17 mouse cellular contexts compared by ENCODE assay signal in genomic region chr9:21133064-21133707, GRCm38 (mm10). TPM values are rescaled to one million over a fixed set of nuclear protein-coding genes. Genes with fewer than 3 reads are reported as not detected.
DNase-seq lines count a peak whose midpoint lies in the region; ATAC-seq and TF ChIP-seq lines count a peak whose summit lies in the region.
"Had no signal": no experiment of that assay in that cellular context is flagged by ENCODE, and none has a peak within 500 bp of the region (broad histone marks: within the 10 kb centered on the region; RNA-seq: fewer than 3 reads in every experiment).

No protein-coding gene starts in this region.

- H3K27ac ChIP-seq in liver, embryonic 14.5 days: no peak overlapping the region
- H3K27ac ChIP-seq in liver, embryonic 12.5 days: no peak overlapping the region
- H3K27ac ChIP-seq: forebrain, embryonic 13.5 days; neural tube, embryonic 15.5 days had no signal

- no peak overlapping the region for H3K4me3 ChIP-seq in liver, embryonic 14.5 days (ENCODE audit: insufficient read depth in 1 of 2, low read depth in 2 of 2, low read length in 2 of 2)
- H3K4me3 ChIP-seq in liver, embryonic 12.5 days: no peak overlapping the region
- H3K4me3 ChIP-seq: forebrain, embryonic 13.5 days; neural tube, embryonic 15.5 days had no signal

- H3K9me3 ChIP-seq in liver, embryonic 14.5 days (ENCODE audit: control insufficient read depth, low read length): no peaks in the 10 kb centered on the region
- no peaks in the 10 kb centered on the region for H3K9me3 ChIP-seq in liver, embryonic 12.5 days (replicated peaks)
- H3K9me3 ChIP-seq: forebrain, embryonic 13.5 days; neural tube, embryonic 15.5 days had no signal

- no peak for DNase-seq in liver, embryonic 14.5 days (ENCODE audit: low read depth in 3 of 3, low spot score in 3 of 3)
- DNase-seq in CD4-positive, CD25-positive, alpha-beta regulatory T cell, adult 2 months (ENCODE audit: low read depth, low spot score): peak; percentile 78
- DNase-seq in induced T-regulatory cell, adult 2 months (ENCODE audit: low read depth): peak; percentile 91
- peak; percentile 63 for DNase-seq in thymus, postnatal 14 days
- DNase-seq in adrenal gland, postnatal 25 days: no peak
- no peak for DNase-seq in heart, postnatal 14 days
- DNase-seq in lung, postnatal 14 days: no peak
- DNase-seq: adrenal gland, postnatal 36 days; kidney, adult 18-20 months; kidney, postnatal 4 days; layer of hippocampus, postnatal 36 days; left cerebral cortex, postnatal 4 days; lung, adult 18-20 months; retina, postnatal 1 day had no signal

- no peak overlapping the region for H3K9ac ChIP-seq in liver, embryonic 14.5 days (replicated peaks)
- H3K9ac ChIP-seq in liver, embryonic 12.5 days: no peak overlapping the region
- H3K9ac ChIP-seq: forebrain, embryonic 13.5 days; neural tube, embryonic 15.5 days had no signal

- no peaks in the 10 kb centered on the region for H3K27me3 ChIP-seq in liver, embryonic 14.5 days (ENCODE audit: control insufficient read depth, insufficient read depth, low read length)
- H3K27me3 ChIP-seq in liver, embryonic 12.5 days (replicated peaks): no peaks in the 10 kb centered on the region
- H3K27me3 ChIP-seq: forebrain, embryonic 13.5 days; neural tube, embryonic 15.5 days had no signal

- H3K36me3 ChIP-seq in liver, embryonic 14.5 days (replicated peaks; ENCODE audit: control insufficient read depth, insufficient read depth, low read depth): no peaks in the 10 kb centered on the region; the same call in 1 of the 2 replicates
- H3K36me3 ChIP-seq in liver, embryonic 12.5 days: peaks cover 10% of the 10 kb centered on the region

- peaks cover 3 to 13% of the 10 kb centered on the region in 2 experiments; a peak in 2 of 4 replicates for H3K4me1 ChIP-seq in liver, embryonic 14.5 days (replicated peaks; ENCODE audit: control insufficient read depth in 2 of 2, insufficient read depth in 2 of 2, low read length in 1 of 2)
- peaks cover 37% of the 10 kb centered on the region for H3K4me1 ChIP-seq in liver, embryonic 12.5 days

- TF ChIP-seq CTCF in liver, embryonic 14.5 days (IDR thresholded peaks at IDR 0.05; ENCODE audit: low read depth): peak; percentile 4; the same call in 1 of the 2 replicates

- ATAC-seq in liver, embryonic 14.5 days (ENCODE audit: insufficient read depth): no peak
- no peak for ATAC-seq in liver, embryonic 12.5 days
- ATAC-seq: forebrain, embryonic 13.5 days had no signal

- TF ChIP-seq EP300 in liver, embryonic 14.5 days (IDR thresholded peaks at IDR 0.05; ENCODE audit: low read depth): no peak

- 31% methylated on average over 9 of the region's 9 CpGs for WGBS in liver, embryonic 14.5 days (ENCODE audit: insufficient replicate concordance)
- WGBS in liver, embryonic 12.5 days (ENCODE audit: insufficient replicate concordance): 41% methylated on average over 9 of the region's 9 CpGs

- H3K4me2 ChIP-seq in liver, embryonic 14.5 days (ENCODE audit: low read depth): no peak overlapping the region
- no peak overlapping the region for H3K4me2 ChIP-seq in liver, embryonic 12.5 days
- H3K4me2 ChIP-seq: forebrain, embryonic 13.5 days; neural tube, embryonic 15.5 days had no signal

- intact Hi-C loops in heart, postnatal 14 days (cut with DNase I): loop anchor here (5.0 to 10.0 kb wide), 2 partner anchors 41 to 128 kb away; partner anchors contain the start of genes Gm38431, Mrpl4 and Raver1

RNA-seq across cellular contexts. Expression of gene Tyk2, which starts 2.1 kb away (rescaled TPM):
- 5.7 and 6.2 TPM in 2 replicates for polyA plus RNA-seq in liver, embryonic 14.5 days (2012; rRNA removed)
- polyA plus RNA-seq in liver, embryonic 14.5 days (2014; fragmentation: Nextera tagmentation; extraction: Ambion mirVana): 4.0 and 5.1 TPM in 2 replicates
- 8.5 and 10.4 TPM in 2 replicates for polyA plus RNA-seq in liver, embryonic 12.5 days (2016; fragmentation: Nextera tagmentation; extraction: Ambion mirVana)
- total RNA-seq in adrenal gland, postnatal 25 days (2021): 17.7 and 22.4 TPM in 2 replicates
- total RNA-seq in heart, postnatal 14 days (2021): 1 to 10 TPM; 9.2 TPM

RNA-seq across cellular contexts. Expression of gene Cdc37, which starts 16.6 kb away (rescaled TPM):
- 36.8 and 123 TPM in 2 replicates for polyA plus RNA-seq in liver, embryonic 14.5 days (2012; rRNA removed)
- polyA plus RNA-seq in liver, embryonic 14.5 days (2014; fragmentation: Nextera tagmentation; extraction: Ambion mirVana): 118 and 129 TPM in 2 replicates
- polyA plus RNA-seq in liver, embryonic 12.5 days (2016; fragmentation: Nextera tagmentation; extraction: Ambion mirVana): 221 and 228 TPM in 2 replicates
- total RNA-seq in adrenal gland, postnatal 25 days (2021): 190 and 202 TPM in 2 replicates
- total RNA-seq in heart, postnatal 14 days (2021): 100 to 1,000 TPM; 151 to 157 TPM

RNA-seq across cellular contexts. Expression of gene Pde4a, which starts 32.3 kb away (rescaled TPM):
- polyA plus RNA-seq in liver, embryonic 14.5 days (2012; rRNA removed): 1.3 and 1.4 TPM in 2 replicates
- polyA plus RNA-seq in liver, embryonic 14.5 days (2014; fragmentation: Nextera tagmentation; extraction: Ambion mirVana): 1.1 and 1.4 TPM in 2 replicates
- 2.6 and 2.9 TPM in 2 replicates for polyA plus RNA-seq in liver, embryonic 12.5 days (2016; fragmentation: Nextera tagmentation; extraction: Ambion mirVana)
- total RNA-seq in adrenal gland, postnatal 25 days (2021): 12.9 and 13.1 TPM in 2 replicates
- 10 to 100 TPM; 36.7 to 37.5 TPM for total RNA-seq in heart, postnatal 14 days (2021)

RNA-seq across cellular contexts. Expression of gene Raver1, which starts 41.4 kb away (rescaled TPM):
- 21.4 and 23.4 TPM in 2 replicates for polyA plus RNA-seq in liver, embryonic 14.5 days (2012; rRNA removed)
- 23.4 and 28.4 TPM in 2 replicates for polyA plus RNA-seq in liver, embryonic 14.5 days (2014; fragmentation: Nextera tagmentation; extraction: Ambion mirVana)
- polyA plus RNA-seq in liver, embryonic 12.5 days (2016; fragmentation: Nextera tagmentation; extraction: Ambion mirVana): 39.8 and 43.8 TPM in 2 replicates
- total RNA-seq in adrenal gland, postnatal 25 days (2021): 52.1 and 60.0 TPM in 2 replicates
- 10 to 100 TPM; 27.4 to 31.2 TPM for total RNA-seq in heart, postnatal 14 days (2021)

RNA-seq across cellular contexts. Expression of gene Gm38431, which starts 41.4 kb away (rescaled TPM):
- 2.4 and 5.6 TPM in 2 replicates for polyA plus RNA-seq in liver, embryonic 14.5 days (2012; rRNA removed)
- 0.91 and 1.5 TPM in 2 replicates for polyA plus RNA-seq in liver, embryonic 14.5 days (2014; fragmentation: Nextera tagmentation; extraction: Ambion mirVana)
- polyA plus RNA-seq in liver, embryonic 12.5 days (2016; fragmentation: Nextera tagmentation; extraction: Ambion mirVana): 1.2 and 2.1 TPM in 2 replicates
- total RNA-seq in adrenal gland, postnatal 25 days (2021): 2.5 and 9.4 TPM in 2 replicates
- 1 to 10 TPM in 1 of 2 experiments, under 1 TPM in 1; 0.68 to 1.8 TPM for total RNA-seq in heart, postnatal 14 days (2021)

Comparison
In these comparisons a context has a peak if more than half of its experiments do, and no peak if none do; other contexts are left out.
1. DNase-seq: peak in CD4-positive, CD25-positive, alpha-beta regulatory T cell, adult 2 months (single experiment), induced T-regulatory cell, adult 2 months (single experiment) and thymus, postnatal 14 days (single experiment); none in liver, embryonic 14.5 days (0 of 3), adrenal gland, postnatal 25 days (single experiment), heart, postnatal 14 days (0 of 2) and lung, postnatal 14 days (single experiment).